Mouse (Mus musculus): ENCODE measurements around the gene Ptpn6.

DNA sequence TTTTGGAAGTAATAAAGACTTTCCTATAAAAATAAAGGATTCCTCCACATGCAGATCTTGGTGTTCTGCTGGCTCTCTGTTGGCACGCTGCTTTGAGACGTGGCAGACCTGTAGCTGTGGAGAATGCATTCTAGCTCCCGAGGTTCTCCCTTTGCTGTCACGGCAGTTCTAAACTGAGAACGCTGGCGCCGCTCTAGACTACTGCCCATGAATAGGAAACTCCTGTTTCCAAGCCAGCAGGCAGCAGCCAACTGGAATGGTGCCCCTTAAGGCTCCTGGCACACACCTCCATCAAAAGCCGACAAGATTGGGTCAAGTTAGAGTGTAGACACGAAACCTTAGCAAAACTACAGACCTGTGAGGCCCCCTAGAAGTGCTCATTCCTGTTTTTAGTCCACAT lies 64.9 kb downstream of the Ptpn6 start:
- TF ChIP-seq POLR2AphosphoS2 (IDR thresholded peaks at IDR 0.05; ENCODE audit: low read length): no peak
- no peak for TF ChIP-seq RAD21 (IDR thresholded peaks at IDR 0.05; ENCODE audit: low read depth, low read length)
- no peak for TF ChIP-seq EP300 (IDR thresholded peaks at IDR 0.05; ENCODE audit: low read depth in 1 of 2, low read length in 2 of 2)
- TF ChIP-seq CTCF (IDR thresholded peaks at IDR 0.05 in 2 of 3, conservative IDR thresholded peaks at IDR 0.05 in 1 of 3; ENCODE audit: control insufficient read depth in 1 of 3, insufficient read depth in 1 of 3, low read depth in 2 of 3, low read length in 3 of 3, poor library complexity in 1 of 3, severe bottlenecking in 1 of 3): no peak
- TF ChIP-seq ZKSCAN1 (IDR thresholded peaks at IDR 0.05; ENCODE audit: low read depth, low read length): no peak
- TF ChIP-seq POLR2A (IDR thresholded peaks at IDR 0.05; ENCODE audit: control insufficient read depth in 1 of 2, insufficient read depth in 1 of 2, low read depth in 1 of 2, low read length in 2 of 2, poor library complexity in 1 of 2): no peak
- TF ChIP-seq CHD1 (IDR thresholded peaks at IDR 0.05; ENCODE audit: low read depth, low read length): no peak
- TF ChIP-seq GATA1 (IDR thresholded peaks at IDR 0.05; ENCODE audit: low read depth, low read length): no peak
- no peak for TF ChIP-seq ETS1 (IDR thresholded peaks at IDR 0.05; ENCODE audit: low read depth, low read length)
- TF ChIP-seq BHLHE40 (IDR thresholded peaks at IDR 0.05; ENCODE audit: borderline replicate concordance, low read depth, low read length): no peak
- TF ChIP-seq ZC3H11A (IDR thresholded peaks at IDR 0.05; ENCODE audit: low read depth, low read length): no peak
